Comparison of ENCODE assay signal across 29 mouse cellular contexts in genomic region chr6:140692160-140692559, GRCm38 (mm10). TPM values are rescaled to one million over a fixed set of nuclear protein-coding genes. Genes with fewer than 3 reads are reported as not detected.
"Had no signal": no experiment of that assay in that cellular context is flagged by ENCODE, and none has a peak within 500 bp of the region (broad histone marks: within the 10 kb centered on the region; RNA-seq: fewer than 3 reads in every experiment).

No protein-coding gene starts in this region.

- H3K9me3 ChIP-seq: heart, embryonic 10.5 days; hindbrain, embryonic 10.5 days; hindbrain, embryonic 12.5 days; intestine, embryonic 15.5 days had no signal

- H3K4me1 ChIP-seq: heart, embryonic 10.5 days; heart, embryonic 12.5 days; hindbrain, embryonic 10.5 days; intestine, embryonic 15.5 days had no signal

- DNase-seq: gastrocnemius, adult 2 months; gastrocnemius, postnatal 10 days; gastrocnemius, postnatal 25 days; heart, adult 18-20 months; heart, postnatal 10 days; heart, postnatal 4 days; kidney, adult 18-20 months; kidney, adult 8-10 months; kidney, postnatal 10 days; kidney, postnatal 25 days; kidney, postnatal 4 days had no signal

- H3K4me2 ChIP-seq: heart, embryonic 12.5 days; hindbrain, embryonic 12.5 days; hindbrain, embryonic 14.5 days; intestine, embryonic 15.5 days had no signal

- H3K27me3 ChIP-seq: heart, embryonic 12.5 days; hindbrain, embryonic 12.5 days; intestine, embryonic 15.5 days had no signal

- H3K4me3 ChIP-seq: gastrocnemius, adult 2 months; heart, embryonic 10.5 days; heart, embryonic 12.5 days; hindbrain, embryonic 10.5 days; hindbrain, embryonic 12.5 days; intestine, embryonic 15.5 days; layer of hippocampus, adult 2 months; left cerebral cortex, adult 2 months had no signal

- ATAC-seq: hindbrain, embryonic 16.5 days; inflammation-experienced regulatory T-cells, adult 6 months; intestine, embryonic 15.5 days; intestine, postnatal 0 days had no signal

- H3K36me3 ChIP-seq: heart, embryonic 10.5 days; heart, embryonic 12.5 days; hindbrain, embryonic 10.5 days; hindbrain, embryonic 12.5 days; intestine, embryonic 15.5 days had no signal

- H3K9ac ChIP-seq: heart, embryonic 12.5 days; hindbrain, embryonic 12.5 days; hindbrain, embryonic 14.5 days; intestine, embryonic 15.5 days had no signal

- H3K27ac ChIP-seq: gastrocnemius, adult 2 months; heart, embryonic 10.5 days; hindbrain, embryonic 10.5 days; hindbrain, embryonic 12.5 days; hindbrain, embryonic 14.5 days; intestine, embryonic 15.5 days; layer of hippocampus, adult 2 months; left cerebral cortex, adult 2 months had no signal

RNA-seq across cellular contexts. Expression of gene Gm11077, which starts 36.9 kb away (rescaled TPM):
- polyA plus RNA-seq: heart, embryonic 10.5 days; heart, embryonic 12.5 days; heart, embryonic 14.5 days; heart, embryonic 16.5 days; hindbrain, embryonic 10.5 days; hindbrain, embryonic 12.5 days; hindbrain, embryonic 14.5 days; hindbrain, embryonic 16.5 days; inflammation-experienced regulatory T-cells, adult 6 months; intestine, embryonic 15.5 days; intestine, postnatal 0 days; kidney, embryonic 14.5 days; kidney, embryonic 16.5 days; limb, embryonic 11.5 days; limb, embryonic 14.5 days; liver, adult 2 months had no signal
